Mouse (Mus musculus) kidney, postnatal 4 days (tissue): ENCODE results near the gene Adrm1.

Experiments used
- DNase-seq, 2 experiments: peaks; one replicate each; pipeline ENCODE4 v3.0.0; 2021; ENCODE audit warnings: mixed read lengths in 2 of 2

Gene Adrm1

DNA sequence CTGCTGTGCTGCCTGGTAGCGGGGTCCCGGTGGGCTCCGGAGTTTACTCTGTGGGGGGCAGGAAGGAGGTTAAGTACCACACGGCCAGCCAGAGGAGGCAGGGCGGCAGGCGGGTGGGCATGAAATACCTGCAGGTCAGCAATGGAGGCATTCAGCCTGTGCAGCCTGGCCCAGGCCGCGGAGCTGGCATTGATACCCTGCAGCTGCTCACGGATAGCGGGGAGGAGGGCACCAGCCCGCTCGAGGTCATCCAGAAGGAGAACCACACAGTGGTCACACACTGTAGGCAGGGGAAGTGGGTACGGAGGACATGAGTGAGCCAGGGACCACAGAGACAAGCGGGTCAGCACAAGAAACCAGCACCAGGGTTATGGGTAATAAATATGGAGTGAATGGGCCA lies 14.4 kb downstream of the Adrm1 start:
- no peak for DNase-seq

DNA sequence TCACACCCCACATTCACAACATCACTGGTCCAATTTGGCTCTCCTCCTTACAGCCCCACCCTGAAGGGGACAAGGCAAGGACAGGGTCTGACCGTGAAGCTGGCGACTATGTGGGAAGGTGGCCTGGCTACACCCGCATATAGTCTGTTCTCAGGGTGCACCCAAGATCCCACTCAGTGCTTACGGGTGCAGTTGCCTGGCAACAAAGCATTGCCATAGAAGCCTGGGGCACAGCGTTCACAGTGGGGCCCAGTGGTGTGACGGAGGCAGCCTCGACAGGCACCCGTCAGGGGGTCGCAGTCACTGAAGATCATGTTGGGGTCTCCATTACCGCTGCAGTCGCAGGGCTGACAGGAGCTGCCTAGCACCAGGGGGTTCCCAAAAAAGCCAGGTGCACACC lies 16.1 kb downstream of the Adrm1 start:
- no peak for DNase-seq

DNA sequence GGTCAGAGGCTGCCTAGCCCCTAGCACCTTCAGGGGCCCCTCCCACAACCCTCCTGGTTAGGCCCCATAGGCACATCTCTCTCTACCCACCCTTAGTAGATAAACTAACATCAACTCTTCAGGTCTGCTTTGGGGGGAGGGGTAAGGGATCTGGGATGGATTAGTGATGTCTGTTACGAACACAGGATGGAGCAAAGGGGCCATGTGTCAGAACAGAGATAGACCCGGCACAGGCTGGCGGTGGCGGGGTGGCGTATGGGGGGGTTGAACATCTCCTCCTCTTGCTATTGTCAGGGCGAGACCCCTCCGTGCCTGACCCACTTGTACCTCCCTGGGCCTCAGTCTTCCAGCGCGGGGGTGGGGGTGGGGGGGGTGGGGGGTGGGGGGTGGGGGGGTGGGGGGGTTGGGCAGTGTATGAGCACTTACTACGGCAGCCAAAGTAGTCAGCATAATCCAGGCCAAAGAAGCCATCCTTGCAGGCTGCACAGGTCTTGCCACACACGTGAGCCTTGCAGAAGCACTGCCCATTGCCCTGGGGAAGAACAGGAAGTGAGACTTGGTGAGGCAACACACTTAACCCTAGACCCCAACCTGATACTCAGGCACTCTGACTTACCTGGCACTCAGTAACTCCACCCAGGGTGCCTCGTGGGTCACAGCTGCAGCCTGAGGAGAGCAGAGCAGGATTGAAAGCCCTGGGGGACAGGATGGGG lies 25.5 kb downstream of the Adrm1 start:
- no peak for DNase-seq

DNA sequence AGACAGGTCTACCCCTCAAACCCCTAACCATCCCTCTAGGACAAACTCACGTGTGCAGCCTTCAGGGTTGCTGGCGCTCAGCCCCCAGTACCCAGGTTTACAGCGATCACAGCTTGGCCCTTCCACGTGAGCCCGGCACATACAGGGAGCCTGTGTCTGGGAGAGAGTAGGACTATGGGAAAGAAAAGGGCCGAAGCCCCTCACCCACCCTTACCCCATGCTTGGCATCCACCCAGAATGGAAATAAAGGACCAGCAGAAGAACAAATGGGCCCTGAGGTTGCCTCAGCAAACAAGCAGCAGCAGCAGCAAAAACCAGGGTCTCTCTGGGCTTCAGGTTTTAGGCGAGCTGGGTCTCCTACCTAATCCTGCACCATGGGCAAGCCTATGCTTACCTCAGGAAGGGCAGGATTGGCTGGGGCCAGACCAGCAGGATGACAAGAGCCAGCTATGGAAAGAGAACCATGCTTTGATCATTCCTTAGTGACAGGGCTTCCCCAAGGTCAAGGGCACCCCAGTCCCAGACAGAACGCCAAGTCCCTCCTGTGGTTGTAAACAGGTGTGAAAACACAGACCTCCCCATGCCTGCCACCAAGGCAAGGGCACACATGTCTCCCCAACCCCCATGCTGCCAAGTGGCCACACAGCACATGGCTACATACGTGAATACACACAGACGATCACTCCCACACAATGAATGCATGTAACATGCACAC lies 26.2 kb downstream of the Adrm1 start:
- no peak for DNase-seq

DNA sequence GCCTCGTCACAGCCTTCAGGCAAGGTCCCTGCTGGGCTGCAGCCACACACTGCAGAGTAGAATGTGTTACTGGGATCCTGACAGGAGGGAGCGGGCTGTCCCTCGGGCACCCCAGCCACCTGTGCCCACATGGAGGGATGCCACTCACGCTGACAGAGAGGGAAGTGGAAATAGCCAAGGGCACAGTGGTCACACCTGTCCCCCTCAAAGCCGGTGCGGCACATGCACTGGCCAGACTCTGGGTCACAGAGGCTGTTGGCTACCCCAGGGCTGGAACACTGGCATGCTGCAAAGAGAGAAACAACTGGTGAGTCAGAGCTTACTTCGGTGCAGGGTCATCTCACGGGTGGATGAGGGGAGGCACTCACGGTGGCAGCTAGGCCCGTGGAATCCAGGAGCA lies 27.5 kb downstream of the Adrm1 start:
- DNase-seq, result no peak

DNA sequence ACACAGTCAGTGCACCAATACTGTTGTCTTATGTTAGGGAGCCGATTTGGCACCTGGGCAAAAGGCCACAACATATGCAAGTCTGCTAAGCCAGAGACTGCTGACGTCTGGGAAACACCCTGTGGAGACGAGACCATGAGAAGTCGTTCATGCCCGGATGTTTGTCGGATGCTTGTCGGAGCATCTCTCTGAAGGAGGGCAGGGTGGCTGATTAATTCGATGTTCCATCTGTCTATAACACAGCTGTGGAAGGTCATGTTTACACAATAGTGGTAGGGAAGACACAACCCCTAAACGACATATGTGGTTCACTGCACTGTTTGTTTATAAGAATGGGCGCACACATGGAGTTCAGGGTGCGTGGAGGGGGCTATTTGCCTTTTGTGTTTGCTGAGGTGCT lies 29.4 kb downstream of the Adrm1 start:
- no peak for DNase-seq

DNA sequence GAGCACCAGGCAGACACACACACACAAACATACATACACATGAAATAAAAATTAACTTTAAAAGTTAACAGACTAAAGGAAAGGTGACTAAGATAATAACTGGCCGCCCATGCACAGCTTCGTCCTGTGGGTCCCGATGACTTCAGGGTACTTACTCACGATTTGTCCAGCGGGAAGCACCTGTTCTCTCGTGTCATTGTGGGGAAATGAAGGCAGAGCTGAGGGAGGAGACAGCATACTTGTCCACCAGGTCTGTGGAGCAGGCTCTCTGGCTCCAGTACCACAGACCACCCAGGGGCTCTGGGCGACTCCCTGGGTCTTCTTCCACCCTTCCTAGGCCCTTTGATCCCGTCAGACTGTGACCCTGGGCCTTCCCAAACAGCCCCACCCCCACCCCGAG lies 30.0 kb downstream of the Adrm1 start:
- no peak for DNase-seq

DNA sequence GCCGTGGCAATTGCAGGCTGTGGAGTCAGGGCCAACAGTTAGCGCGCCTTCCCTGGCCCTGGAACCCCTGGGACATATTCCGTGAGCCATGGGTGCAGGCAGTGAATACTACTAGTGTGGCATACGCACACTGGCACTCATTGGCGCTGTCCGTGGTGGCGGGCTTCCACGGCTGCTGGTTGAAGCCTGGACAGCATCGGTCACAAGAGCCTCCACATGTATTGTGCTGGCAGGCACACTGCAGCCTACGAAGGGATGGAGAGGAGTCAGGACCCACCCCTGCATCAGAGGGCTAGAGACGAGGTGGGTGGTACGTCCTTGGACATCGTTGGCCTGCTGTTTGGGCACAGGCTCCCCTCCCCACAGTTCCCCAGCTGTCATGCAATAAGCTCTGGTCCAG lies 31.0 kb downstream of the Adrm1 start:
- DNase-seq, result no peak

DNA sequence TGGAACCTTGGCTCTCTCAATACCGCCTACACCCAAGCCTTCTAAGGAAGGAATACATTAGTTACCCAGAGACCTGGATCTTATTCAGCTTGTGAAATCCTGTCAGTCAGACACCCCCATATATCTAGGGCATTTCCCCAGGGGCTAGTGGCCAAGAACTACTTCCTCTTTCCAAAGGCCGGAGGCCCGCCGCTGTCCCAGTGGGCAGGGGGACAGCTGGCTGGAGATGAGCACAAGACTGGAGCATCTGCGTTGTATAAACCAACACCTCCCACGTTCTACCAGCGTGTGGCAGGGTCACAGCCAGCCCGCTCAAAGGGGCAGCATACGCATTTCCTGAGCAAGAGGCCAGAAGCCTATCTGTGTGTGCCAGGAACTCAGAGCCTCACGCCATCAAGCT lies 31.5 kb downstream of the Adrm1 start:
- DNase-seq, result no peak

DNA sequence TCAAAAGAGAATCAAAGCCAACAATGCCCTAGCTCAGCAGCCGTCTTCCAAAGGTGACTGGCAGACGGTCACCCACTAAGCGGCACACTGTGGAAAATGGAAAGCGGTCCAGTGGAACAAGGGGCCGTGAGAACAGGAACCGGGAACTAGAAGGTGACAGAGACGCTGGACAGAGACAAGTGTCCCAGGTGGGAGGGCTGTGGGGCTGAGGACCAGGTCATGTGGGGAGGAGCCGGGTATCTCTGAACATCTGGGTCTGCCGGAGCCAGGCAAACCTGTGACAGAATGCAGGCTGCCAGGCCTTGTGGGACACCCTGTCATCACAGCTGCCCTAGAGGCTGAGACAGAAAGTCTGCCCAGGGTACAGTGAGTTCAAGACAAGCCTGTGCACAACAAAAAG lies 33.2 kb downstream of the Adrm1 start:
- DNase-seq, result no peak

DNA sequence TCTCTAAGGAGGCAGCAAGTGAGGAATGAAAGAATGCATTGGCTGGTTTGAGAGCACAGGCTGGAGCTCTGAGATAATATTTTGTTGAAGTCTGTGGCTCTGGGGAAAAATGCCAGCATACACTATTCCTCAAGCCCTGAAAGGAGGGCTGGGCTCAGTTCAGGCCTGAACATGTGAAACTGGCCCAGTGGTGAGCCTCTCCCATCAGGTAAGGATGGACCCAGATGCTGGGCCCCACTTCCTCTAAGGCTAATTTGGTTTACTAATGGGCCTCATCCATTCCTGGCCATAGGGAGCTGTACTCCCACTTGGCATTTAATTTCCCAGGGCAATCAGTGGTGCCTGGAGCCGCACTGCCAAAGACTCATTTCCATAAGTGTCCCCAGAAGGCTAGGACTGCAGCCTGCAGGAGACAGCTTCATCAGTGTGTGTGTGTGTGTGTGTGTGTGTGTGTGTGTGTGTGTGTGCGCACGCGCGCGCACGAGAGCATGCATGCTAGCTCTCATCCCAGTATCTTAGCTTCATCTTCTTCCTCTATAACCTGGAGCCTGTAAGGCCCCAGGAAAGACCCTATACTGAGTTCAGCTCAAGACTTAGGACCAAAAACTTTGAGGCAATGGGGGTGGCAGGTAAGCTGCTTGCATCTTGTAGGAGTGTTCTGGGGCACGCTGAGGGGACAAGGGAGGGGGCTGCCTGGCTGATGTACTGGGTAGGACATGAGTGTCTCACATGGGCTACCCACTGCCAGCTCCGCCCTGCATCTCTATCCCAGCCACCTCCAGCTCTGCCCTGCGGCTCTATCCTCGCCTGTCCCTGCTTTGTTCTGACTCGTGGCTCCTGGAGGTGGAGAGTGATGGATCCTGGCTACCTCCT lies 34.0 kb downstream of the Adrm1 start:
- no peak for DNase-seq

DNA sequence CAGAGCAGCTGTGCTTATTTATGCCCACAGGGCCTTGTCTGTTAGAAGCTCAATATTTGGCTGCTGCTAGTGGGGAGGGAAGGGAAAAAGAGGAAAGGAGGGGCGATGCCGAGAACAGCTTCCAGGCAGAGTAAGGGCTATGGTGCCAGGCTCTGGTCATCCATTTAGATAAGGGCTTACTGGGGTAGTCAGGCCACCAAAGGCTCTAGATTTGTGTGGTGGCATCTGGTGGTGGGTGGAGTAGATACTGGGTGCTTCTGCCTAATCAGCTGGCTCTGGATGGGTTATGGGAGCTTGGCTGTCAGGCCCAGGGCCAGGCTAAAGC lies 34.6 kb downstream of the Adrm1 start:
- DNase-seq, result no peak

DNA sequence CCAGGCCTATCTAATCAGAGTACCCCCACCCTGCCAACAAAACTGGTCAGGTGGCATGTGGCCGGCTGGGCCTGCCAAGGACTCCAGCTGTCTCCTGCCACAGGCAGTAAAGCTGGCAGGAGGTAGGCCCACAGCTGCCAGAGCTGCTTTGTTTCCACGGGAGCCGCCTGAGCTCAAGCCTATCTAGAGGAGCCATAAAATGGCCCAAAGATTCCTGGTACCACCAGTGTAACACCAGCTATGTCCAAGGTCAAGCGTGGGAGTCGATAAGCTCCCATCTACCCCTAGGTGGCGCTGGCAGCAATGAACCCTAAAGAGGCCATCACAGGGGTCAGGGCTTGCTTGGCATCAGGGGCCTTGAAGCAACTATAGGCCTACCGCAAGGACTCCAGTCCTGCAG lies 36.6 kb downstream of the Adrm1 start:
- peak; percentile 67 to 76 for DNase-seq

DNA sequence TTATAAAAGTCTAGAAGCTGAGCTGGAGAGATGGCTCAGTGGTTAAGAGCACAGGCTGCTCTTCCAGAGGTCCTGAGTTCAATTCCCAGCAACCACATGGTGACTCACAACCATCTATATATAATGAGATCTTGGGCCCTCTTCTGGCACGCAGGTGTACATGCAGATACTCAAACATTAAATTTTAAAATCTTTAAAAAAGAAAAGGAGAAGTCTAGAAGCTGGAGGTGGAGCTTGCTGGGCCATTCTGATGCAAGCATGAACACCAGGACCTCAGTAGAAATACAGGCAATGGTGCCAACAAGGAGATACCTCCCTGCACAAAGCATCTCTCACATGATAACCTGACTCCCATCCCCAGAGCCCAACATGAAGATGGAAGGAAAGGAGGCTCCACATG lies 37.7 kb downstream of the Adrm1 start:
- DNase-seq, result no peak

DNA sequence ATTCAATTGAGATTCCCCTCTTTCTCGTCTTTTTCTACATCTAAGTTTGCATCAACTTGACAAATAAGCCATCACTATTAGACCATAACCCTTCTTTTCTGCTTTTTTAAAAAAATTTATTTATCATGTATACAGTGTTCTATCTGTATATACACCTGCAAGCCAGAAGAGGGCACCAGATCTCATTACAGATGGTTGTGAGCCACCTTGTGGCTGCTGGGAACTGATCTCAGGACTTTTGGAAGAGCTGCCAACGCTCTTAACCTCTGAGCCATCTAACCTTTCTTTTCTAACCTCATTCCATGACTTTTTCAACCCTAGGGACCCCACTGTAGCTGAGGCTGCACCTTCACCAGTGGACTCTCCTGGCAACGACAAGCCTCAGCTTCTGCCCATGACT lies 41.0 kb downstream of the Adrm1 start:
- DNase-seq, result no peak

DNA sequence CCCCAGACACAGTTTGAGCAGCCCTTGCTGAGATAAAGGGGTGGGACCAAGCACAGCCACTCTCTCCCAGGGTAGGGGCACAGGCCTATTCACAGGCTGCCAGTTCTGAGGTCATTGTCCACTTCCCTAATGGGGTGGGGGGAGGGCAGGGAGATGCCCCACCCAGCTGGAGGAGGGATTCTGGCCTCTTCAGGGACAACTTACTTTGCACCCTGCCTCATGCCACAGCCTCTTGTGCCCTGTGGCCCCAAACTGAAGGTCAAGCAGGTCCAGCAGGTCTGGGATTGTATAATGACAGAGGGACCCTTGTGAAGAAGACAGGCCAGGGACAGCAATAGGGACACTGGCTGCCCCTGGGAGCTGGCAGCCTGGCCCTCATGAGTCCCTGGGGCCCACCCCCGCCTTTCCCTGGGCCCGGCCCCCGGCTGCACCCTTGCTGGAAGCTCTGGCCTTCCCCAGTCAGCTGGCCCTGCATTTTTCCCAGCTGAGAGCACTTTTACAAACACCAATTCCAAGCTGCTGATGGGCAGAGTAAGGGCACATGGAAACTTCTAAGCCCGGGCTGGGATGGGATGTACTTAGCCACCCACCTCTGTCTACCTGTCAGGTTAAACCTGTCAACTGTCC lies 43.2 kb downstream of the Adrm1 start:
- DNase-seq, result peak; percentile 49 to 68

DNA sequence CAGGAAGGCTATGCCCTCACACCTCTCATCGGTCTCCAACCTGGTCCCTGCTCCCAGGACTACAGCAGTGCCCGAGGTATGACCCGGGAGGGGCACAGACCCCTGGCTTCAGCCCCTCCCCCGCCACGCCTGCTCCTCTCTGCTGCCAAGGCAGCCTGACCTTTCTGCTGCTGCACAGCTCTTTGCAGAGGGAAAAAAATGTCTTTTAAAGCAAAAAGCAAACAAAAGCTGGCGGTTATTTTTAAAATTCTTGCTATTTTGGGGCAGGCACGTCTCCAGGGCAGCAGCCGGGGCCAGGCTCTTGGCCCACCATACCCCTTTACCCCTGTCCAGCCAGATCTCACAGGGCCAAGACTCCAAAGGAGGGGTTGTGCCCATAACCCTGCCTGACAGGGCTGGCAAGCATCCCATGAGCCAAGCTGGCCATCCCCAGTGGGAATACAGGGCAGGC lies 43.8 kb downstream of the Adrm1 start:
- peak; percentile 57 to 71 for DNase-seq

DNA sequence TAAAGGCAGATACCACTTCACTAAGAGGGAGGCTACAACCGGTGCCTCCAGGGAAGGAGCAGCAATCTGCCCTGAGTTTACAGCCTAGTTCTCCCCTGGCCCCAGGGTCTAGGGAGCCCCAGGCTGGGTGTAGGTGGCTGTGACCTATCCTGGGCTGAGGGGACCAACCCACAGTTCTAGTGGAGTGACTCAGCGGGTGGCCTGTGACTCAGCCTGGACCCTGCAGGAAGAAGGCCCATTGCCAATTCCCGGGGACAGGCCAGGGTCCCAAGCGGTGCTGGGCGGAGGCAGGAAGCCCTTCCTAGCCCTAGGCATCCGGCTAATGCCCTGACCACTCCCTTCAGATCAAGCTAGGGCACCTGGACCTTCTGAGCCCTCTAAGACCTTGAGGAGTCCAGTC lies 44.7 kb downstream of the Adrm1 start:
- peak; percentile 49 to 68 for DNase-seq

DNA sequence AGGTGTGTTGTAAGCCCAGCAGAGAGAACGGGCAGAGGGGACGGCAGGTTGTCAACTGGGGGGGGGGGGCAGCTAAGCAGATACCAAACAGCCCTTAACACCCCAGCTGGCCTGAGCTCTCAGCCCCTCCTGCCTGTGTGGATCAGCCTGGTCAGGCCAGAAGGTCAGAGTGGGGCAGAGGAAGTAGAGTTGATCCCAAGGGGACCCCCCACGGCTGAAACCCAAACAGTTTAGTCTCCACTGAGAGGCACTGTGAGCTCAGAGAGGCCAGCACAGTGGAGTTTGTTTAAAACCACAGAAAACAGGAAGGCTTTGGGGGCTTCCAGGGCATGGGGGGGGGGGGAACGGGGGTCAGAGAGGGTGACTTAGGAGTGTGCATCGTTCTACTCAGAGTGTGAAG lies 45.6 kb downstream of the Adrm1 start:
- no peak for DNase-seq

DNA sequence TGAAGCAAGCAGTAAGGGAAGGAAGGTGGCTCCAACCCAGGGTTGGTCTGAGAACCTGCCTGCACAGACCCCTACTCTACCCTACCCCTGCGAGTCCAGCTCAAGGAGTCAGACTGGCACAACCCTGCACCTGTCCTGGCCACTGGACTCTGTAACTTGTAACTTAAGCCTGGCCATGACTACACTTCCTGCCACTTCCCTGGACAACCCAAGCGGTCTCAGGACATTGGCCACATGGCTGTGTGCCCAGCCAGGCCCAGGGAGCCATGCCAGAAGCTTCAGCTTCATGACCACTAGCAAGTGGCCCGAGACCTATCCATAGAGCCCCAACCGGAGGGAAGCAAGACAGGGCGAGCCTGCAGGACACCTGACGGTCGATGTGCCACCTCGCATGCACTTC lies 46.3 kb downstream of the Adrm1 start:
- peak; percentile 75 to 83 for DNase-seq

DNA sequence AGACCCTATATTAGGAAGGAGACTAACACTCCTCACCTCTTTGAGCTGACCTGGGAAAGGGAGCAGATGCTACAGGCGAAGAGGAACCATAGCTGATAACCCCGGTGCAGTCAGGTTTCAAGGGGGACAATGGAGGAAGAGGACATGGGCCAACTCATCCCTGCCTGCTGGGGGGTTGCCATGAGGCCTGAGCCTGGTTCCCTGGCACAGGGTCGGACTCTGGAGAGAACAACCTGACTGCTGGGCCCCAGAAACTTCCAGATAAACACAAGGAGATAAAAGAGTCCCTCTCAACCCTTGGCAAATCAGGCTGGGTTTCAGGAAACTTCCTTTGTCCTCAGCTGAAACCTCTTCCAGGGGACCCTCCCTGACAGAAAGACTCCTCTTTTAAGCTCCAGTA lies 47.0 kb downstream of the Adrm1 start:
- no peak for DNase-seq

DNA sequence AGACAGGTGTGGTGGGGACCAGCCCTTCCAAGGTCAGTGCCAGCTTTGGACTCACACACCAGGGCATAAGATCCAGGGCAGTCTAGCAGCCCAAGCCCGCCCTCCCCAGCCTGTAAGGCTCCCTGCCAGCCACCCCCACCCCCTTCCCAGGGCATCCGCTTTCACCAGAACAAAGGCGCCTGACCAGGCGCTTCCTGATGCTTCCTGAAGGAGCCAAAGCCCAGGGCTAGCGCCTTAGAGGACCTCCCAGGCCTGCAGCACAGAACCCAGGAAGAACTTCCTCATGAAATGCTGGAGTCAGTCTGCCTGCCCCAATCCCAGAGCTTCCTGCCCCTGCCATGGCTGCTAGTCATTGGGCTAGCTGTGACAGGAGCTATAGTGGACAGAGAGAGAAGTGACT lies 47.4 kb downstream of the Adrm1 start:
- peak; percentile 66 to 80 for DNase-seq
